Mouse (Mus musculus) embryonic facial prominence, embryonic 14.5 days (tissue): ENCODE results near the gene Hck. TPM values are rescaled to one million over a fixed set of nuclear protein-coding genes. Genes with fewer than 3 reads are reported as not detected.

Experiments
- ATAC-seq: fragments of 200-750 bp; cut with Nextera tagmentation; 2 replicates; pipeline ENCODE4 v1.8.0; 2017; ENCODE audit warnings: low read depth, moderate number of reproducible peaks, moderate TSS enrichment
- DNase-seq: peaks from one replicate; pipeline ENCODE4 v3.0.0-alpha.2; 2015; ENCODE audit warnings: low spot score
- H3K27ac ChIP-seq: fragments of 300-500 bp; sonication (generic); replicated peaks from 2 replicates; pipeline ENCODE4 v1.5.1; 2014; ENCODE audit warnings: low read depth, mild to moderate bottlenecking, low read length, moderate library complexity
- H3K27me3 ChIP-seq: fragments of 300-500 bp; sonication (generic); replicated peaks from 2 replicates; pipeline ENCODE4 v1.6.1; 2014; ENCODE audit warnings: low read length; ENCODE audit not compliant: control insufficient read depth, insufficient read depth
- H3K36me3 ChIP-seq: fragments of 300-500 bp; sonication (generic); 2 replicates; pipeline ENCODE4 v1.6.1; 2014; ENCODE audit warnings: low read length, mixed read lengths; ENCODE audit not compliant: control insufficient read depth, insufficient read depth
- H3K4me1 ChIP-seq: fragments of 300-500 bp; sonication (generic); 2 replicates; pipeline ENCODE4 v1.6.1; 2014; ENCODE audit warnings: antibody characterized with exemption, low read length; ENCODE audit not compliant: control insufficient read depth, insufficient read depth
- H3K4me2 ChIP-seq: fragments of 300-500 bp; sonication (generic); 2 replicates; pipeline ENCODE4 v1.6.1; 2014; ENCODE audit warnings: low read depth, mild to moderate bottlenecking, low read length, moderate library complexity, mixed read lengths
- H3K4me3 ChIP-seq: fragments of 300-500 bp; sonication (generic); 2 replicates; pipeline ENCODE4 v1.5.1; 2014; ENCODE audit warnings: low read depth, mild to moderate bottlenecking, low read length
- H3K9ac ChIP-seq: fragments of 300-500 bp; sonication (generic); 2 replicates; pipeline ENCODE4 v1.6.1; 2014; ENCODE audit warnings: low read depth, mild to moderate bottlenecking, low read length, moderate library complexity, mixed read lengths
- H3K9me3 ChIP-seq: fragments of 300-500 bp; sonication (generic); 2 replicates; pipeline ENCODE4 v1.6.1; 2016; ENCODE audit warnings: low read length; ENCODE audit not compliant: control insufficient read depth
- WGBS: fragments of 180-500 bp; shearing (Covaris S2); extraction: QIAGEN DNeasy Blood & Tissue Kit; methylation state at CpG from one replicate; pipeline ENCODE4 v1.1.7; 2014; 5-methylcytosine and 5-hydroxymethylcytosine counted together
- polyA plus RNA-seq: library from polyadenylated mRNA; unstranded; fragments of >200 nt; fragmentation: Nextera tagmentation; extraction: Ambion mirVana; gene quantifications from 2 replicates; pipeline ENCODE4 v1.2.1, GENCODE M21; 2014

Hck gene
- polyA plus RNA-seq, 1 experiment from 2014 or later: 11.6 TPM

DNA sequence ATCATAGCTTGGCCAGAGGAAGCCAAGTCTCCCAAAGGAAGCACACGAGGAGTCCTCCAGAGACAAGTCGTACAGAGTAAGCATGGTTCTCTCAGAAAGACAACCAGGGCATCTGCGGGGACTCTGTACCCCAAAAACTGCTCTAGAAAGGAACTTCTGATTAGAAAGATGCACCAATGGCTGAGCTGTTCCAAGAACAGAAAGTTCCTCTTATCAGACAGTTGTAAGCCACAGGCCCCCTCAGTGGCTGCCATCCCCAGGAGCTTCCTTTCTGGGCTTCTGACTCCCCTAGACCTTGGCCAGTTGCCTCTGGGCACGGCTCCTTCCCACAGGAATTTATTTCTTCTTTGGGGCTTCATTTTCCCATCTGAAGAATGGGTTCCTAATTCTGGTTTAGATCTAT lies 7.4 kb downstream of the Hck start:
- Histone ChIP-seq H3K9ac (no peak overlapping the region), H3K27ac (no peak overlapping the region), H3K4me2 (no peak overlapping the region), H3K4me3 (no peak overlapping the region), H3K27me3 (0 out of 2 replicates have a peak, but pooled peaks cover under 1% of the 10 kb centered on the region), H3K4me1 (no peaks in the 10 kb centered on the region), H3K9me3 (no peaks in the 10 kb centered on the region), H3K36me3 (no peaks in the 10 kb centered on the region)
- DNase-seq (no peak), ATAC-seq (no peak)
- WGBS: 81% methylated on average over 4 of the region's 4 CpGs

DNA sequence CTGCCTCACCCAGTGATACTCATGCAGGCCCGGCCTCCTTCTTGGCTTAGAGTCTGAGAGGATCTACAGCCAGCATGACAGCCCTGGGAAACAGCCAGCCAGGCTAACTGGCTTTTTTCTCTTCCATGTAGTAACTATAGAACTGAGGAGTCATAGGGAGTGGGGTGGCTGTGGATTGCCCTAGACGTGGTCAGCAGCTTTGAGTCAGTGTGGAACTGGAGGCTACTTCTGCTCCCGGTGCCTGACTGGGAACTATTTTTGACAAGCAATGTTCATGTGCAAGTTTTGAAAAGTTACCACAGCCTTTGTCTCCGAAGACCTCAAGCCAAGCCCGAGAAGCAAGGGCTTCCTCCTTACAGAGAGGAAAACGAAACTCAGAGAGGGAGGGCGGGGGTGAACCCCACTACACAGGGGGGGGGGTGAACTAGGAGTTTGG lies 8.8 kb downstream of the Hck start:
- ATAC-seq (no peak), DNase-seq (peak; percentile 3)

GRCm38 (mm10) chr2:153119488-153119887 lies 11.2 kb downstream of the Hck start:
- no peaks in the 10 kb centered on the region for H3K27me3 ChIP-seq
- H3K27ac ChIP-seq: no peak overlapping the region
- H3K4me1 ChIP-seq: no peaks in the 10 kb centered on the region
- WGBS: 83% methylated on average over 6 of the region's 6 CpGs
- H3K4me3 ChIP-seq: no peak overlapping the region
- H3K9ac ChIP-seq: no peak overlapping the region
- H3K9me3 ChIP-seq: no peaks in the 10 kb centered on the region
- DNase-seq: no peak
- no peak overlapping the region for H3K4me2 ChIP-seq
- no peaks in the 10 kb centered on the region for H3K36me3 ChIP-seq
- no peak for ATAC-seq

More for the DNA sequence above, 8.8 kb downstream of the Hck start:
- Histone ChIP-seq H3K27me3 (no peaks in the 10 kb centered on the region), H3K27ac (no peak overlapping the region), H3K36me3 (no peaks in the 10 kb centered on the region), H3K9me3 (no peaks in the 10 kb centered on the region), H3K4me2 (no peak overlapping the region), H3K4me1 (no peaks in the 10 kb centered on the region), H3K9ac (no peak overlapping the region), H3K4me3 (no peak overlapping the region)
- 75% methylated on average over 7 of the region's 7 CpGs for WGBS

GRCm38 (mm10) chr2:153120126-153120525 lies 11.9 kb downstream of the Hck start:
- Histone ChIP-seq H3K36me3 (no peaks in the 10 kb centered on the region), H3K9ac (no peak overlapping the region), H3K4me3 (no peak overlapping the region), H3K4me1 (no peaks in the 10 kb centered on the region), H3K4me2 (no peak overlapping the region), H3K27me3 (no peaks in the 10 kb centered on the region), H3K27ac (no peak overlapping the region), H3K9me3 (no peaks in the 10 kb centered on the region)
- ATAC-seq: no peak
- no peak for DNase-seq
- 68% methylated on average over 8 of the region's 8 CpGs for WGBS

- ATAC-seq (no peak), DNase-seq (no peak)
- Histone ChIP-seq H3K4me1 (no peaks in the 10 kb centered on the region), H3K36me3 (no peaks in the 10 kb centered on the region), H3K27ac (no peak overlapping the region), H3K4me2 (no peak overlapping the region), H3K4me3 (no peak overlapping the region), H3K27me3 (no peaks in the 10 kb centered on the region), H3K9me3 (no peaks in the 10 kb centered on the region), H3K9ac (no peak overlapping the region)
- 68% methylated on average over 8 of the region's 8 CpGs for WGBS
Measured at GRCm38 (mm10) chr2:153121821-153122615, 13.8 kb downstream of the Hck start.

DNA sequence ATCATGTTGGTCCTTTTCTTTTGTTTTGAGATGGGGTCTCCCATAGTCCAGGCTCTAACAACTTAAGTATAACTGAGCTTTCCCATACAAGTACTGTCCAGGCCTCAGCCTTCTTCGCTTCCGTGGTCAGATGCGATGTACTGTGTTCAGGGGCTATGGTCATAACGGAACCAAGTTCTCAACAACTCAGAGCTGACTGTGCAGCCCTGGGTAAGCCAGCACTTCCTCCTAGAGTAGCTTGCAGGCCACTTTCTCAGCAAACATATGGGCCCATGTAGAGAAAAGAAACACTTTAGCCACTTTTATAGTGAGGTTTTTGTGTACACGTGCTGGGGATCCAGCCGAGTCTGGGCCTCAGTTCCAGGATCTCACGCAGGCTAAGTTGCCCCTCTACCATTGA lies 14.4 kb downstream of the Hck start:
- WGBS: 84% methylated on average over 7 of the region's 7 CpGs
- no peak overlapping the region for H3K4me3 ChIP-seq
- no peak for ATAC-seq

GRCm38 (mm10) chr2:153125875-153126274 lies 17.6 kb downstream of the Hck start:
- DNase-seq: no peak
- no peaks in the 10 kb centered on the region for H3K36me3 ChIP-seq
- ATAC-seq: no peak
- H3K4me1 ChIP-seq: no peaks in the 10 kb centered on the region
- H3K27me3 ChIP-seq: no peaks in the 10 kb centered on the region
- no peak overlapping the region for H3K4me3 ChIP-seq
- 44% methylated on average over 5 of the region's 5 CpGs for WGBS
- H3K9me3 ChIP-seq: no peaks in the 10 kb centered on the region
- H3K4me2 ChIP-seq: no peak overlapping the region
- no peak overlapping the region for H3K27ac ChIP-seq
- H3K9ac ChIP-seq: no peak overlapping the region

More for the DNA sequence above, 14.4 kb downstream of the Hck start:
- Histone ChIP-seq H3K27ac (no peak overlapping the region), H3K27me3 (no peaks in the 10 kb centered on the region), H3K4me1 (no peaks in the 10 kb centered on the region), H3K9ac (no peak overlapping the region), H3K4me2 (no peak overlapping the region), H3K36me3 (no peaks in the 10 kb centered on the region), H3K9me3 (no peaks in the 10 kb centered on the region)
- DNase-seq: no peak

GRCm38 (mm10) chr2:153131019-153131418 lies 22.8 kb downstream of the Hck start:
- Histone ChIP-seq H3K27me3 (no peaks in the 10 kb centered on the region), H3K36me3 (no peaks in the 10 kb centered on the region), H3K4me3 (no peak overlapping the region), H3K4me1 (no peaks in the 10 kb centered on the region), H3K9ac (no peak overlapping the region), H3K27ac (no peak overlapping the region), H3K9me3 (no peaks in the 10 kb centered on the region), H3K4me2 (no peak overlapping the region)
- no peak for DNase-seq
- 11% methylated on average over 4 of the region's 6 CpGs for WGBS
- ATAC-seq: no peak

DNA sequence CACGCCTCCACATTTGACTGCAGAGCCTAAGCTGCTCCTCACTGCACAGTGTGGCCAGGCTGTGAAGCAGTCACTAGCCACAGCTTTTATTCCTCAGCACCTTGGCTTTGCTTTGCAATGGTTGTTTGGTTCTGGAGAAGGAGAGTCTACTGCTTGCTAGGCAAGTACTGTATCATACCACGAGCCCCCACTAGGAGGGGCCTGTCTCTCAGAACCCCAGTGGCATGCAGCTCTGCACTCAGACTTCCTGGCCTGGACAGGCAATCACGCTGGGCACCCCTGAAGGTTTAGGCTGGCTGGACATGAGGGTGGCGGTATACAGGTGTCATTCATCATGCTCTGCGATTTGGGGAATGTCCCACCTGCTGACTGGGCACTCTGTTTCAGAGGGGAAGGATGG lies 26.0 kb downstream of the Hck start:
- H3K27ac ChIP-seq: no peak overlapping the region
- ATAC-seq (no peak), DNase-seq (no peak)
- no peak overlapping the region for H3K4me2 ChIP-seq
- 21% methylated on average over 5 of the region's 5 CpGs for WGBS
- no peak overlapping the region for H3K4me3 ChIP-seq
- H3K9ac ChIP-seq: no peak overlapping the region
- no peaks in the 10 kb centered on the region for H3K36me3 ChIP-seq
- H3K27me3 ChIP-seq: no peaks in the 10 kb centered on the region
- H3K9me3 ChIP-seq: no peaks in the 10 kb centered on the region
- no peaks in the 10 kb centered on the region for H3K4me1 ChIP-seq
